Mouse (Mus musculus) embryonic facial prominence, embryonic 13.5 days (tissue): ENCODE results near the gene Cd6. TPM values are rescaled to one million over a fixed set of nuclear protein-coding genes. Genes with fewer than 3 reads are reported as not detected.

Experiments used
- ATAC-seq: fragments of 200-750 bp; cut with Nextera tagmentation; 2 replicates; pipeline ENCODE4 v1.8.0; 2017; ENCODE audit warnings: low read depth; ENCODE audit not compliant: insufficient number of reproducible peaks, insufficient read depth, low FRiP score, low TSS enrichment
- H3K27ac ChIP-seq: fragments of 300-500 bp; sonication (generic); 2 replicates; pipeline ENCODE4 v1.5.1; 2015; ENCODE audit warnings: moderate library complexity, mild to moderate bottlenecking, inconsistent platforms
- H3K27me3 ChIP-seq: fragments of 300-500 bp; sonication (generic); 2 replicates; pipeline ENCODE4 v1.6.1; 2015; ENCODE audit warnings: mild to moderate bottlenecking, inconsistent platforms
- H3K36me3 ChIP-seq: fragments of 300-500 bp; sonication (generic); 2 replicates; pipeline ENCODE4 v1.6.1; 2015; ENCODE audit warnings: mild to moderate bottlenecking, inconsistent platforms
- H3K4me1 ChIP-seq: fragments of 300-500 bp; sonication (generic); 2 replicates; pipeline ENCODE4 v1.6.1; 2015; ENCODE audit warnings: inconsistent platforms
- H3K4me2 ChIP-seq: fragments of 300-500 bp; sonication (generic); 2 replicates; pipeline ENCODE4 v1.6.1; 2015; ENCODE audit warnings: moderate library complexity, mild to moderate bottlenecking, inconsistent platforms
- H3K4me3 ChIP-seq: fragments of 300-500 bp; sonication (generic); 2 replicates; pipeline ENCODE4 v1.5.1; 2015; ENCODE audit warnings: mild to moderate bottlenecking, inconsistent platforms
- H3K9ac ChIP-seq: fragments of 300-500 bp; sonication (generic); 2 replicates; pipeline ENCODE4 v1.6.1; 2015; ENCODE audit warnings: mild to moderate bottlenecking, inconsistent platforms
- H3K9me3 ChIP-seq: fragments of 300-500 bp; sonication (generic); 2 replicates; pipeline ENCODE4 v1.6.1; 2016; ENCODE audit warnings: inconsistent platforms
- WGBS: fragments of 180-500 bp; shearing (Covaris S2); methylation state at CpG from one replicate; pipeline ENCODE4 v1.1.7; 2015; ENCODE audit warnings: mixed read lengths; 5-methylcytosine and 5-hydroxymethylcytosine counted together
- polyA plus RNA-seq: library from polyadenylated mRNA; unstranded; fragments of >200 nt; fragmentation: Nextera tagmentation; extraction: Ambion mirVana; gene quantifications from 2 replicates; pipeline ENCODE4 v1.2.1, GENCODE M21; 2015

Cd6 gene
- polyA plus RNA-seq, 1 experiment from 2014 or later = 0.08 TPM

- Histone ChIP-seq H3K9me3 (no peaks in the 10 kb centered on the region), H3K4me3 (no peak overlapping the region), H3K36me3 (no peaks in the 10 kb centered on the region), H3K27me3 (no peaks in the 10 kb centered on the region), H3K4me1 (peaks cover 5% of the 10 kb centered on the region; the same call in 1 of the 2 replicates), H3K27ac (no peak overlapping the region), H3K9ac (no peak overlapping the region), H3K4me2 (no peak overlapping the region)
- 51% methylated on average over 6 of the region's 6 CpGs for WGBS
- no peak for ATAC-seq
Measured at GRCm38 (mm10) chr19:10811471-10811870, 18.4 kb downstream of the Cd6 start.

DNA sequence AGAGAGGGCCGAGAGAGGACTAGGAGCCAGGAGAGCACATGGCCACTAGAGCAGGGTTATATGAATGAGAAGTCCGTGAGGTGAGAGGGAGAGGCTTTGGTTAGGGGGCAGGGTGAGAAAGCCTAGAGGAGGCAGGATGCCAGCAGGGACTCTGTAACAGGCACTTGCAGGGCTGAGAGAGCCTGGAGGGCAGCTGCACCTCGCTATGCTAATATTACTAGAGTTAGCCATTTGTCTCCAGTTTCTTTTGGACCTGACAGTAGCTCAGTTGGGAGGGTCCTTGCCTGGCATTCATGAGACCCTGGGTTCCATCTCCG is 19.7 kb downstream of the Cd6 start:
- H3K27me3 ChIP-seq = no peaks in the 10 kb centered on the region
- H3K27ac ChIP-seq = no peak overlapping the region
- H3K4me1 ChIP-seq = peaks cover 5% of the 10 kb centered on the region; the same call in 1 of the 2 replicates
- 61% methylated on average over 4 of the region's 4 CpGs for WGBS
- no peaks in the 10 kb centered on the region for H3K9me3 ChIP-seq
- H3K4me2 ChIP-seq = no peak overlapping the region
- no peak overlapping the region for H3K4me3 ChIP-seq
- no peak for ATAC-seq
- H3K9ac ChIP-seq = no peak overlapping the region
- no peaks in the 10 kb centered on the region for H3K36me3 ChIP-seq

GRCm38 (mm10) chr19:10809428-10810175 is 20.3 kb downstream of the Cd6 start:
- WGBS = 73% methylated on average over 11 of the region's 11 CpGs
- no peak overlapping the region for H3K4me3 ChIP-seq
- ATAC-seq = no peak

GRCm38 (mm10) chr19:10808524-10809233 is 21.2 kb downstream of the Cd6 start:
- Histone ChIP-seq H3K4me3 (no peak overlapping the region), H3K36me3 (no peaks in the 10 kb centered on the region), H3K9me3 (no peaks in the 10 kb centered on the region), H3K4me2 (no peak overlapping the region), H3K4me1 (peaks cover 5% of the 10 kb centered on the region; the same call in 1 of the 2 replicates), H3K27me3 (no peaks in the 10 kb centered on the region), H3K9ac (no peak overlapping the region), H3K27ac (no peak overlapping the region)
- 88% methylated on average over 12 of the region's 12 CpGs for WGBS
- no peak for ATAC-seq

More at GRCm38 (mm10) chr19:10809428-10810175, 20.3 kb downstream of the Cd6 start:
- Histone ChIP-seq H3K9ac (no peak overlapping the region), H3K4me1 (peaks cover 5% of the 10 kb centered on the region; the same call in 1 of the 2 replicates), H3K9me3 (no peaks in the 10 kb centered on the region), H3K4me2 (no peak overlapping the region), H3K36me3 (no peaks in the 10 kb centered on the region), H3K27me3 (no peaks in the 10 kb centered on the region), H3K27ac (no peak overlapping the region)

DNA sequence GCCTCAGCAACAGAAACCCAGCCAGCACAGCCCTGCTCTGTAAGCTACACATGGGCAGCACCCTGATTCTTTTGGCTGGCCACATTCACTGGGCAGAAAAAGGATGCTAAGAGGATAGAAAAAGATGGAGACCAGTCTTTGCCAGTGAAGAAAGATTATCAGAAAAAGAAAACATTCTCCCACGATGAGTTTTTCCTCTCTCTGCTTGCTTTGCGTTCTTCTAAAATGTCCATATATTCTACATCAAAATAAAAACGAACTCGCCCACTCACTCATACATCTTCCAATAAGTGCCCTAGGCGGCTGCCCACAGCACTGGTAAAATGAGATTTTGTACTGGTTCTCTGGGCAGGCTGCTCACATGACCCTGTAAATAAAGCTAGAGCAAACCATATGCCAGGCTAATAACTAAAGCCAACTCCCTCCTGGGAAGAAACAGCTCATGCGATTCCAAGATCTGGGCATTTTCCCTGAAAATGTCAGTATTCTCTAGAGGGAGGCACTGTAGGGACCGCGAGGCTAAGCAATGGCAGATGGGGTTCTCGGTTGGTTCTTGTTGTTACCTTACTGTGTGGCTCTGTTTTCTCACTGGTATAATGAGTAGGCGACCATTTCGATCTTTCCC is 24.1 kb downstream of the Cd6 start:
- no peak for ATAC-seq
- H3K36me3 ChIP-seq = no peaks in the 10 kb centered on the region
- peaks cover 5% of the 10 kb centered on the region; the same call in 1 of the 2 replicates for H3K4me1 ChIP-seq
- H3K4me2 ChIP-seq = no peak overlapping the region
- 89% methylated on average over 11 of the region's 11 CpGs for WGBS
- no peak overlapping the region for H3K9ac ChIP-seq
- H3K27me3 ChIP-seq = no peaks in the 10 kb centered on the region
- H3K27ac ChIP-seq = no peak overlapping the region
- no peaks in the 10 kb centered on the region for H3K9me3 ChIP-seq
- H3K4me3 ChIP-seq = no peak overlapping the region

DNA sequence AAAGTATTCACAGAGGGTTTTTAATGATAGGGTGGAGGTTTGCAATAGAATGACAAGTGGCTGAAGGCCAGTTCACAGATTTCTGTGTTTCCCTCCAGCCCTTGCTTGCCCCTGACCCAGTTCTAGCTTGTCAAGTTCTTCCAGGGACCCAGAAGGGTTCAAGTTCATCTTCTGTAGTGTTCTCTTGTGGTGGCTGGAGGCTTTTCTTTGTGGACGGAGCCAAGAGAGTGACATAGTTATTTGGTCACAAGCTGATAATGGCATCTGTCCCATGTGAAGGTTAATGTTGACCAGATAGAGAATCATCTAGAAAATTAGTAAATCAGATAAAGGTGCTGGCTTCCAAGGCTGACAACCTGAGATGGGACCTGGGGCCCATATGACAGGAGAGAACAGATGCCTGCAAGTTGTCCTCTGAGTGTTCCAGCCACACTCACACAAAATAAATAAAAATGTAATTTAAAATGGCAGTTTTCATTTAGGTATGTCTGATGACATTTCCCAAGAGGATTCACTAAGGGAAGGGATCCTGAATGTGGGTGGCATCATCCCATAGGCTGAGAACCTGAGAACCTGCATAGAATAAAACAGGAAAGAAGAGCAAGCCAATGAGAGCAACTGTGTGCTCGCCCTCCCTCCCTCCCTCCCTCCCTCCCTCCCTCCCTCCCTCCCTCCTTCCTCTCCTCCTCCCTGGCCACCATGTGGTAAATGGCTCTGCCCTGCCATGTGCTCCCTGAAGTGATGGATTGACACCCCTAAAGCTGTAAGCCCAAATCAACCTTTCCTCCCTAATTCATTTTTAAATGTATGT is 24.8 kb downstream of the Cd6 start:
- H3K4me1 ChIP-seq = peaks cover 5% of the 10 kb centered on the region; the same call in 1 of the 2 replicates
- no peaks in the 10 kb centered on the region for H3K9me3 ChIP-seq
- no peak overlapping the region for H3K4me2 ChIP-seq
- ATAC-seq = no peak
- no peak overlapping the region for H3K27ac ChIP-seq
- H3K36me3 ChIP-seq = no peaks in the 10 kb centered on the region
- no peaks in the 10 kb centered on the region for H3K27me3 ChIP-seq
- no peak overlapping the region for H3K9ac ChIP-seq
- H3K4me3 ChIP-seq = no peak overlapping the region
- 67% methylated on average over 2 of the region's 2 CpGs for WGBS

GRCm38 (mm10) chr19:10803751-10804150 is 26.1 kb downstream of the Cd6 start:
- Histone ChIP-seq H3K27me3 (no peaks in the 10 kb centered on the region), H3K9me3 (no peaks in the 10 kb centered on the region), H3K9ac (no peak overlapping the region), H3K4me2 (no peak overlapping the region), H3K27ac (no peak overlapping the region), H3K4me3 (no peak overlapping the region), H3K36me3 (no peaks in the 10 kb centered on the region), H3K4me1 (no peaks in the 10 kb centered on the region)
- 68% methylated on average over 5 of the region's 5 CpGs for WGBS
- no peak for ATAC-seq

- Histone ChIP-seq H3K4me3 (no peak overlapping the region), H3K9ac (no peak overlapping the region), H3K27ac (no peak overlapping the region), H3K4me2 (no peak overlapping the region), H3K27me3 (no peaks in the 10 kb centered on the region), H3K4me1 (no peaks in the 10 kb centered on the region), H3K9me3 (no peaks in the 10 kb centered on the region), H3K36me3 (no peaks in the 10 kb centered on the region)
- WGBS = 87% methylated on average over 6 of the region's 6 CpGs
- no peak for ATAC-seq
Measured at GRCm38 (mm10) chr19:10801906-10802305, 28.0 kb downstream of the Cd6 start.

DNA sequence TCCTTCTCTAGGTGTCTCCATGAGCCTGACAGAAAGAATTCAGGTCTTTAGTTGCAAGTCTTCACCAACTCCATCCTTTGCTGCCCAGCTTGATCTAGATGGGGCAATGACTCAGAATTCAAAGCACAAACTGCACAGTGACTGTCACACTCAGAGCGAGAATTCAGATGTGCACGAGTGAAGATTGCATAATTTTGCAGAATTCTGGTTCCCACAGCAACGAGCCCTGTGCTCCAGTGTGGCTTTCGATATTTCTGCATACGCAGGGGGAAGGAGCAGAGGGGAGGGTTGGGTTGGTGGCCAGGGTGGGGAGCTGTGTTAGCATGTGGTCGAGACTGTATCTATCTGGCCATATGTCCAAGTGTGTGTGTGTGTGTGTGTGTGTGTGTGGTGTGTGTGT is 28.8 kb downstream of the Cd6 start:
- Histone ChIP-seq H3K36me3 (no peaks in the 10 kb centered on the region), H3K9ac (no peak overlapping the region), H3K4me3 (no peak overlapping the region), H3K27me3 (no peaks in the 10 kb centered on the region), H3K9me3 (no peaks in the 10 kb centered on the region), H3K4me2 (no peak overlapping the region), H3K4me1 (no peaks in the 10 kb centered on the region), H3K27ac (no peak overlapping the region)
- 65% methylated on average over 6 of the region's 6 CpGs for WGBS
- no peak for ATAC-seq

GRCm38 (mm10) chr19:10799155-10799554 is 30.7 kb downstream of the Cd6 start:
- no peak for ATAC-seq
- H3K4me1 ChIP-seq = no peaks in the 10 kb centered on the region
- 92% methylated on average over 17 of the region's 17 CpGs for whole genome bisulfite sequencing
- H3K4me3 ChIP-seq = no peak overlapping the region
- no peak overlapping the region for H3K27ac ChIP-seq
- H3K36me3 ChIP-seq = no peaks in the 10 kb centered on the region
- H3K9ac ChIP-seq = no peak overlapping the region
- H3K4me2 ChIP-seq = no peak overlapping the region
- H3K27me3 ChIP-seq = no peaks in the 10 kb centered on the region
- no peaks in the 10 kb centered on the region for H3K9me3 ChIP-seq

DNA sequence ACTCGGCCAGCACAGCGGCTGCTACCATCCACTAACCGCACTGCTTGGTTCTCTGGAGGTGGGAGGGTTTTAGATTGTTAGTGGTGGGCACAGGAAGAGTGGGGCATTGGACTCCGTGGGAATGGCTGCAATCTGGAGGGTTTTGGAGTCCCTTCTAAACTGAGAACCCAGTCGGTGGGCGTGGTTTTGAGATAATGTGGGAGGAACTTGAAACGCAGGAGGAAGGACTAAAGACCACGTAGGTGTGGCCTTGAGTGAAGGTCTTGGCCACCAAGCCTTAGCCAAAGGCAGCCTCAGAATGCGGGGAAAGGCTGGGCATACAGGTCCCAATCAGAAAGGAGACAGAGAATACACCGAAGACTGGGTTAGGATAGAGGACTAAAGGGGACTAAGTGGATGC is 31.3 kb downstream of the Cd6 start:
- H3K4me2 ChIP-seq = no peak overlapping the region
- no peaks in the 10 kb centered on the region for H3K36me3 ChIP-seq
- H3K27me3 ChIP-seq = no peaks in the 10 kb centered on the region
- no peaks in the 10 kb centered on the region for H3K4me1 ChIP-seq
- 77% methylated on average over 10 of the region's 10 CpGs for whole genome bisulfite sequencing
- ATAC-seq = no peak
- no peak overlapping the region for H3K9ac ChIP-seq
- H3K9me3 ChIP-seq = no peaks in the 10 kb centered on the region
- no peak overlapping the region for H3K27ac ChIP-seq
- H3K4me3 ChIP-seq = no peak overlapping the region
